Mouse (Mus musculus) stomach, embryonic 16.5 days (tissue): ENCODE results near the gene Ilkap. TPM values are rescaled to one million over a fixed set of nuclear protein-coding genes. Genes with fewer than 3 reads are reported as not detected.

Experiments used
- ATAC-seq: fragments of 200-750 bp; cut with Nextera tagmentation; 2 replicates; pipeline ENCODE4 v1.8.0; 2017; ENCODE audit warnings: moderate number of reproducible peaks, moderate TSS enrichment; ENCODE audit not compliant: insufficient read depth, low FRiP score
- H3K27ac ChIP-seq: fragments of 300-500 bp; sonication (generic); 2 replicates; pipeline ENCODE4 v1.5.1; 2014; ENCODE audit warnings: low read length
- H3K27me3 ChIP-seq: fragments of 300-500 bp; sonication (generic); 2 replicates; pipeline ENCODE4 v1.6.1; 2014; ENCODE audit warnings: low read length, control low read depth, mixed read lengths; ENCODE audit not compliant: control insufficient read depth, insufficient read depth
- H3K36me3 ChIP-seq: fragments of 300-500 bp; sonication (generic); 2 replicates; pipeline ENCODE4 v1.6.1; 2014; ENCODE audit warnings: low read length; ENCODE audit not compliant: control insufficient read depth, insufficient read depth
- H3K4me1 ChIP-seq: fragments of 300-500 bp; sonication (generic); 2 replicates; pipeline ENCODE4 v1.6.1; 2014; ENCODE audit warnings: low read length, control low read depth, mixed read lengths; ENCODE audit not compliant: control insufficient read depth, insufficient read depth
- H3K4me2 ChIP-seq: fragments of 300-500 bp; sonication (generic); 2 replicates; pipeline ENCODE4 v1.6.1; 2014; ENCODE audit warnings: low read depth, low read length, mixed read lengths
- H3K4me3 ChIP-seq: fragments of 300-500 bp; sonication (generic); replicated peaks from 2 replicates; pipeline ENCODE4 v1.5.1; 2014; ENCODE audit warnings: mild to moderate bottlenecking, low read length
- H3K9ac ChIP-seq: fragments of 300-500 bp; sonication (generic); 2 replicates; pipeline ENCODE4 v1.6.1; 2014; ENCODE audit warnings: low read length
- H3K9me3 ChIP-seq: fragments of 300-500 bp; sonication (generic); replicated peaks from 2 replicates; pipeline ENCODE4 v1.6.1; 2016; ENCODE audit warnings: low read length, control low read depth; ENCODE audit not compliant: control insufficient read depth
- WGBS: fragments of 180-500 bp; shearing (Covaris S2); extraction: QIAGEN DNeasy Blood & Tissue Kit; methylation state at CpG from one replicate; pipeline ENCODE4 v1.1.7; 2014; 5-methylcytosine and 5-hydroxymethylcytosine counted together
- polyA plus RNA-seq: library from polyadenylated mRNA; unstranded; fragments of >200 nt; fragmentation: Nextera tagmentation; extraction: Ambion mirVana; gene quantifications from 2 replicates; pipeline ENCODE4 v1.2.1, GENCODE M21; 2015

The Ilkap gene
- polyA plus RNA-seq, 1 experiment from 2014 or later: 113 TPM

DNA sequence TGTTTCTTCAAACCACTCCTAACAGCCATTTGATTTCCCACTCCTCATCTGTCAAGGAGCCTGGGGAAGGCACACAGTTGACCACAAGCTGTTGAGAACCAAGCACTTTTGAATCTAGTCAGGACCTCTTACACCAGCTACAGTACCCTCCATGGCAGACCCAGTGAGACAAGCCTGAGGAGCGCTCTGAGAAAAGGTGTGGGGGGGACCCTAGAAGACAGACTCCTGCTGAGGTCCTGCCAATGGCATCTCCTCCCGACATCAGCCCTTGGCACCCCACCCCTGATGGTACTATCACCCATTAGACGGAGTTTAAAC is 38.4 kb upstream of the Ilkap start:
- no peak for ATAC-seq
- H3K9ac ChIP-seq: no peak overlapping the region
- H3K27me3 ChIP-seq: no peaks in the 10 kb centered on the region
- H3K36me3 ChIP-seq: peaks cover 9% of the 10 kb centered on the region; the same call in 1 of the 2 replicates
- no peak overlapping the region for H3K4me3 ChIP-seq
- H3K27ac ChIP-seq: peak overlapping the region; percentile 87; the same call in 1 of the 2 replicates
- H3K9me3 ChIP-seq: no peaks in the 10 kb centered on the region
- 91% methylated on average over 3 of the region's 3 CpGs for WGBS
- no peak overlapping the region for H3K4me2 ChIP-seq
- H3K4me1 ChIP-seq: peaks cover 15% of the 10 kb centered on the region

DNA sequence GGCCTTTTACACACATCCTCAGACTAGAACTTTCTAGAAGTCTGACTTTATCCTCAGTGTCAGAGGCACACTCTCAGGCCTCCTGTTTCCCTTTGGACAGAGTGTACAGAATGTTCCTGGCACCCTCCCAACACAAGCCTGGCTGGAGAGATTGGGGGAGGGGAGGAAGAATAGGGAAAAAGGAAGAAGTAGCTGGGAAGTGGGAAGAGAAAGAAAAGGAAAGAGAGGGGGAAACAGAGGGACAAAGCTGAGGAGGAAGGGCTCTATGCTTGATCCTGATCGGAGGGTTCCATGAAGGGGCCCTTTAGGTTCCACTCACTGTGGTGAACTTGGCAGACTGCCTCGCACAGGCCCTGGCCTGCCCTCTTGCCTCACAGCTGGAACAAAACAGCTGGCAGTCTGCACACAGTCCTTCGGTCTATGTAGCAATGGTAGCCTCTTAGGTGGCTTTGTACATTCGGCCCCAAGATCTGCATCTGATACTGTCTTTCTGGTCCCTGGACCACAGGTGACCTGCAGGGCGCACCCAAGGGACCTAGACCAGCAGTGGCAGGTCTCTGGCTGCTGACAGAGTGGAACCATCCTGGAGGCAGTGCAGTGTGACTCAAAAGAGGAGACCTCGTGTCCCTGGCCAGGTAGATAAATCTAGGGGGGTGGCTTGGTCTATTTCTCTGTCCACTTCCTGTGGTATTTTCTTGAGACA is 37.9 kb upstream of the Ilkap start:
- Histone ChIP-seq H3K4me1 (peaks cover 15% of the 10 kb centered on the region), H3K27me3 (no peaks in the 10 kb centered on the region), H3K9ac (no peak overlapping the region), H3K36me3 (peaks cover 6% of the 10 kb centered on the region; the same call in 1 of the 2 replicates), H3K4me2 (no peak overlapping the region), H3K9me3 (no peaks in the 10 kb centered on the region), H3K4me3 (no peak overlapping the region), H3K27ac (peak overlapping the region; percentile 87)
- peak; percentile 86 for ATAC-seq
- WGBS: 43% methylated on average over 6 of the region's 6 CpGs

DNA sequence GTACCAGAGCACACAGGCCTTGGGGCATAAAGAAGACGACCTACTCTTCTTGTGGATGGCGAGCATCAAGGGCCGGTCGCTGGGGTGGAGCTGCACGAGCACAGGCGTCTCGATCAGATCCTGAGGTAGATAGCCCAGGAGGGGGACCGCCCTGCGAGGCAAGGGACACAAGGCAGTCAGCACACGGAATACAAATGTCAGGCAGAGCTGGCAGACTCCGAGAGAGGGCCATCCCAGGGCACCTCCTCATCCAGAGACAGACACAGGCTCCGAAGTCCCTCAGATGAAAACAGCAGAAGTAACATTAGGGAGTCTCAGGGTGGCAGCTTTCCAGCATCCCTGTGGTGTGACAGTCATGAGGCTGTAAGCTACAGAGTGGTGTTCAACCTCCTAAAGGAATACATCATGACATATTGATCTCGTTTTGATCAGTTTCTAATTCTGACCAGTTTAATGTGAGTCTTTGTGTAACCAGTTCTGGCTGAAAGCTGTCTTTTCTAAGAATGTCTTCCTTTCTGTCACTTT is 37.1 kb upstream of the Ilkap start:
- Histone ChIP-seq H3K4me2 (no peak overlapping the region), H3K27me3 (no peaks in the 10 kb centered on the region), H3K9me3 (no peaks in the 10 kb centered on the region), H3K27ac (peak overlapping the region; percentile 87), H3K4me1 (peaks cover 15% of the 10 kb centered on the region), H3K9ac (0 out of 2 replicates have a peak overlapping the region, but pooled peaks have one; percentile 8), H3K4me3 (no peak overlapping the region), H3K36me3 (peaks cover 6% of the 10 kb centered on the region; the same call in 1 of the 2 replicates)
- 86% methylated on average over 13 of the region's 13 CpGs for WGBS
- ATAC-seq: no peak

DNA sequence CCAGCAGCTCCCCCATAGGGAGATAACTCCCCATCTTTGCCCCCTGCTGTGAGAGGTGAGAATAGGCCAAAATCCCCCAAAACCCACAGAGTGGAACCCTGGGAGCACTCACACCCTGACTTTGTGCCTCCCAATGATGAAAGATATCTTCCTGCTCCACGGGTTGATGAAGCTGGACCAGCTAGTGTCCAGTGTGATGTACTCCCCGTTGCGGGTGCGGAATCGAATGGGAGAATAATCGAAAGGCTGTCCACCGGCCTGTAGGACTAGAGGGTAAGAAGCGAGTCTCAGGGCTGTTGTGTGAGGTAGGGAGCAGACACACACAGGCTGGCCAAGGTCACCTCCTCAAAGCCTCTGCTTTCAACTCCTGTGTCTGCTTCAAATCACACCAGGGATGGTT is 36.3 kb upstream of the Ilkap start:
- H3K4me1 ChIP-seq: peaks cover 15% of the 10 kb centered on the region
- H3K27ac ChIP-seq: no peak overlapping the region
- H3K4me3 ChIP-seq: no peak overlapping the region
- no peaks in the 10 kb centered on the region for H3K9me3 ChIP-seq
- H3K4me2 ChIP-seq: no peak overlapping the region
- H3K9ac ChIP-seq: no peak overlapping the region
- H3K27me3 ChIP-seq: no peaks in the 10 kb centered on the region
- H3K36me3 ChIP-seq: peaks cover 6% of the 10 kb centered on the region; the same call in 1 of the 2 replicates
- 94% methylated on average over 8 of the region's 8 CpGs for WGBS
- no peak for ATAC-seq

DNA sequence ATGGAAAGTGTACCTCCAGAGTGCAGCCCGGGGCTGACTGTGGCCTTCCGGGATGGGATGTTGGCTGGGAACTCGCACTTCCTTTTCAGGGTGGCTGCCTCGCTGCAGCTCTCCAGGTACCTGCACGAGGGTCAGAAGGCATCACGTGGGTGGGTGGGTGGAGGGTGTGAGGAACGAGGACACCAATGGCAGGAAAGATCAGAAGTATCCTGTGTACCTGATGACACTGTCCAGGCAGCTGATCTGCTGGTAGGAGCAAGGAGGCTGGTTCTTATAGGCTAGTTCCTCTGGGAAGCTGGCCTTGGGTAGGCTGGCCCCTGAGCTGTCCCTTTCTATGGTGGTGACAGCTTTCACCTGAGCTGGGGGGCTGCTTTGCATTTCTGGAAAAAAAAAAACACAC is 32.1 kb upstream of the Ilkap start:
- Histone ChIP-seq H3K4me2 (no peak overlapping the region), H3K9me3 (no peaks in the 10 kb centered on the region), H3K27me3 (no peaks in the 10 kb centered on the region), H3K27ac (no peak overlapping the region), H3K9ac (no peak overlapping the region), H3K4me1 (peaks cover 3% of the 10 kb centered on the region), H3K36me3 (peaks cover 16% of the 10 kb centered on the region), H3K4me3 (no peak overlapping the region)
- ATAC-seq: no peak
- 61% methylated on average over 7 of the region's 7 CpGs for WGBS

DNA sequence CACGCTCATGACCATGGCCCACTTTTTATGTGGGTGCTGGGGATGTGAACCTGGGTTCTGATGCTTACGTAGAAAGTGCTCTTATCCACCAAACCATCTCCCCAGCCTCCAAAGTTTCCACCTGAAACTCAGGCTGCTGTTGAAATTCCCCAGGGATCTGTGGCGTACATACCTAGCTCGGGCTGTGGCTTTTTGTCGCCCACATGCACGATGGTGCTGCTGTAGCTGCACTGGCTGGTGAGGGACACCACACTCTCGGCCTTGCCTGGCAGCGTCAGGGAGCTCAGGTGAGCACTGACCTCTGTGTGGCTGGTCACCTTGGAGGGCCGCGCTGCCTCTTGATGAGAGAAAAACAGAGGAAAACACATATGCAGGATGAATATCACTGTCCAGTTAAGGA is 30.6 kb upstream of the Ilkap start:
- 89% methylated on average over 10 of the region's 10 CpGs for WGBS
- no peak for ATAC-seq
- Histone ChIP-seq H3K4me2 (no peak overlapping the region), H3K9ac (no peak overlapping the region), H3K27me3 (no peaks in the 10 kb centered on the region), H3K4me3 (no peak overlapping the region), H3K27ac (no peak overlapping the region), H3K4me1 (no peaks in the 10 kb centered on the region), H3K36me3 (peaks cover 10% of the 10 kb centered on the region), H3K9me3 (no peaks in the 10 kb centered on the region)

DNA sequence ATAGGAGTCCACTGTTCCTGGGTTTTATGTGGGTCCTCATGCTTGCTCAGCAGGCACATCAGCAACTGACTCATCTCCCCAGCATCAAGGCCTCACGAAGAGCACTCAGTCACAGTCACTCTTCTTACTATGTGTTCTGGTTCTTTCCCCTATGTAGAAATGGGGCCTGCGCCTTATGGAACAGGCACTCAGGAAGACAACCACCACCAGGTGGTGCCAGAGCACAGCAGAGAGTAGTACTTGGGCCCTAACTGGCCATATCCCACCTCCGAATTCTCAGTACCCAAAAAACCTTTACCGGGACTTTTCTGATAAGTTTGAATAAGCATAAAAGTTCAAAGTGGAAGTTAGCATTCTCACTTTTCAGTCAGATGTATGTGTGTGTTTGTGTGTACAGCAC is 30.0 kb upstream of the Ilkap start:
- H3K9me3 ChIP-seq: no peaks in the 10 kb centered on the region
- H3K4me2 ChIP-seq: no peak overlapping the region
- WGBS: 21% methylated on average over 4 of the region's 4 CpGs
- 0 out of 2 replicates have a peak, but pooled peaks have one; percentile 56 for ATAC-seq
- H3K36me3 ChIP-seq: peaks cover 10% of the 10 kb centered on the region
- H3K9ac ChIP-seq: no peak overlapping the region
- no peaks in the 10 kb centered on the region for H3K4me1 ChIP-seq
- H3K27me3 ChIP-seq: no peaks in the 10 kb centered on the region
- H3K27ac ChIP-seq: no peak overlapping the region
- H3K4me3 ChIP-seq: no peak overlapping the region

DNA sequence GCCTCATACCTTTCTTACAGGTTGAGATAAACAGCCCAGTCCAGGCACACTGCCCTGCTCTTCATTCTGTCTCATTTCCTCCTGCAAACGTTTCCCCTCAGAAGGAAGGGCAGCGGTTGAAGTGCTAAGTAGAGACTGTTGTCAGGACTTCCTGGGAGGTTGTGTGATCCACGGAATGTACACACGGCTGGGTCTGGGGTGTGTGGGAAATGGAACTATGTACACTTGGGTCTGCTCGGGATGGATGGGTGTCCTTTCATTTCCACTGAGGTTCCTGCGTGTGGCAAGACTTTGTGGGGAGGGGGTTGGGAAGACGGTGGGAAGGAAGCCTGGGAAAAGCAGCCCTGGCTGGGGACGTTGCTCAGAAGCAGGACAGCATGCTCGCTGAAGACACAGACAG is 27.8 kb upstream of the Ilkap start:
- Histone ChIP-seq H3K4me3 (no peak overlapping the region), H3K4me2 (no peak overlapping the region), H3K4me1 (no peaks in the 10 kb centered on the region), H3K36me3 (peaks cover 10% of the 10 kb centered on the region), H3K9ac (no peak overlapping the region), H3K27me3 (no peaks in the 10 kb centered on the region), H3K27ac (no peak overlapping the region), H3K9me3 (no peaks in the 10 kb centered on the region)
- 75% methylated on average over 9 of the region's 9 CpGs for whole genome bisulfite sequencing
- no peak for ATAC-seq

DNA sequence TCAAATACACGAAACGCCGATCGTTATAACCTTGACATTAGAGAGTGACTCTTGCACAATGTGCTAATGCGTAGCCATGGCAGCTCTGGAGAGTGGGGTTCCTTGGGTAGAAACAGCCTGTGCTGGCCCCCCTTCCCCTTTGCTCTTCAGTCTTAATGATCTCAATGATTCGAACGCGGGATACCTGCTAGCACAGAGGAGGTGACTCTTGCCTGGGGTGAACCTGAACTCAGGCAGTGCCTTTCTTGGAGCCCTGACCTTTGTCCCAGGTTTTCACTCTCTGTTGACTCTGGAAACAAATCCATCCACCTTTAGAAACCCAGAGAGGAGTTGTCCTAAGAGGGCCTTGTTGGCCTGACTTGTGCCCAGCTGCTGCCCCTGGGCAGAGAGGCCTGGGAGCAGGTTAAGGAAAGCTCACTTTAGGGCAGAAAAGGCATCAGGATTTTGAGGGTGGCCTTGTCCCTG is 22.0 kb upstream of the Ilkap start:
- Histone ChIP-seq H3K27ac (no peak overlapping the region), H3K4me2 (no peak overlapping the region), H3K4me1 (no peaks in the 10 kb centered on the region), H3K36me3 (no peaks in the 10 kb centered on the region; the same call in 1 of the 2 replicates), H3K27me3 (no peaks in the 10 kb centered on the region), H3K4me3 (no peak overlapping the region), H3K9me3 (no peaks in the 10 kb centered on the region), H3K9ac (no peak overlapping the region)
- ATAC-seq: no peak
- WGBS: 84% methylated on average over 8 of the region's 8 CpGs
